Mouse (Mus musculus): ENCODE results near the gene Zfp423.

The Zfp423 gene

GRCm38 (mm10) chr8:87952298-87952697 is 7.1 kb downstream of the Zfp423 start:
- in situ Hi-C loops (cut with MseI, MboI): no loop called here

DNA sequence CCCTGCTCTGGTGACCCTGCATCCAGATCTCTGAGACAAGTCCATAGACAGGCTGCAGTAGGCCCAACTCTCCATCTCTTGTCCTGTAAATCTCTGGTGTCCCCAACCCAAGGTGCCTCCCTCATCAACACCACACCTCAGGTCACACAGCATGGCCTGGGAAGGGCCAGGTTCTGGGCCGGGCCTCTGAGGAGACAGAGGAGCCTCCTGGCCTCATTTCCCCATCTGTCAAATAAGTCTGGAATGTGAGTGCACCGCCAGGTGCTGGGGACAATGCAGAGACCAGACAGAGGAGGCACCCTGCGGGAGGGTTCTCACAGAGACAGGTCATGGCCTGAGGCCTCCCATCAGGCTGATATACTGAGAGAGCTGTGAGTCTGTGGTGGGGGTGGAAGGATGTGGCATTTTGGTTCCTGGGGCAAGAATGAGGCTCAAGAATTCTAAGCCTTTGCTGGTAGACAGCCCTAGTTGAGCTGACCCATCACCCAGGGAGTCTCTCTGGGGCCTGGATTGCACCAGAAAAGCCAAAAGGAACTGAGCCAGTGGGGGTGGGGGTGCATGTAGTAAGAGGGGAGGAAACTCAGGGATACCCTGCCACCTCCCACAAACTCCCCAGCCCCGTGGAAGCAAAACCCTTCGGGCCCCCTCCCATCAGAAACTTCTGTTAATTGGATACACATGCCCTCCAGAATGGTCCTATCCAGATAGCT is 15.0 kb downstream of the Zfp423 start:
- in situ Hi-C loops (cut with MseI, MboI): no loop called here

GRCm38 (mm10) chr8:87943651-87944091 is 15.7 kb downstream of the Zfp423 start:
- in situ Hi-C loops (cut with MseI, MboI): no loop called here

DNA sequence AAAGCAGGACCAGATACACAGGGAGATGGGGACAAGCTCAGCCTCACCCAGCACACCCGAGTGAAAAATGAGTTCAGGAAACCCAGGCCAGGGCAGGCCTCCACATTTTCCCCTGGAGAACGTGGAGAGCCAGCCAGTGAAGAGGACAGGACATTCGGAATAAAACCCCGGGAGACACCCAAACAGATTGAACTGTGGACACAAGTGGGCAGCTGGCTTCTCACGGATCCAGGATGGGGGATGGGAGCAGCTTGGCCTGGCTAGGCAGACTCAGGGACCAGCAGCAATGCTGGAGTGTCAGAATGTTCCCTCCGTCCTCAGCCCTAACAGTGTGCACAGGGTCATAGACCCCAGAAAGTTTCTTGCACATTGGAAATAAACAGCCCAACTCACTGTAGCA is 18.7 kb downstream of the Zfp423 start:
- in situ Hi-C loops (cut with MseI, MboI): no loop called here

- in situ Hi-C loops (cut with MseI, MboI): no loop called here
These were observed 20.0 kb downstream of the Zfp423 start for GRCm38 (mm10) chr8:87939308-87939936.

- in situ Hi-C loops (cut with MseI, MboI): no loop called here
These were observed 20.8 kb downstream of the Zfp423 start for GRCm38 (mm10) chr8:87938351-87939232.

- in situ Hi-C loops (cut with MseI, MboI): no loop called here
These were observed 22.2 kb downstream of the Zfp423 start for GRCm38 (mm10) chr8:87937211-87937610.

- in situ Hi-C loops (cut with MseI, MboI): no loop called here
These were observed 24.2 kb downstream of the Zfp423 start for GRCm38 (mm10) chr8:87935088-87935680.

- in situ Hi-C loops (cut with MseI, MboI): no loop called here
These were observed 25.2 kb downstream of the Zfp423 start for GRCm38 (mm10) chr8:87934175-87934574.

DNA sequence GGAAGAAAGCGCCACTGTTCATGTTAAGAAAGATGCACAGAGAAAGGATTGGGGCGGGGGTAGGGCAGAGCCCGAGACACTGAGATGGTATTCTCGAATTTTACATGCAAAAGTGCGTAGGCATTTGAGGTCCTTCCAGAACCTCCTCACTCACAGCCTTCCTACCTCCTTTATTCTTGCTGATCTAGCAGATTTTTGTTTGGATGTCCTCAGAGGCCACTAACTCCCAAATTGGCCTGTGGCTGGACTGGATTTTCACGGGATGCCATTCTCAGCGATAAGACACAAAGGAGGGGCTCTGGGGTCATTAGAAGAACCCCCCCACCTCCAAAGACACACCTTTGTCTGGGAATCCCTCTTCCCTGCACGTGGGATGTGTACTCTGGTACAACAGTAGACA is 25.6 kb downstream of the Zfp423 start:
- in situ Hi-C loops (cut with MseI, MboI): no loop called here

DNA sequence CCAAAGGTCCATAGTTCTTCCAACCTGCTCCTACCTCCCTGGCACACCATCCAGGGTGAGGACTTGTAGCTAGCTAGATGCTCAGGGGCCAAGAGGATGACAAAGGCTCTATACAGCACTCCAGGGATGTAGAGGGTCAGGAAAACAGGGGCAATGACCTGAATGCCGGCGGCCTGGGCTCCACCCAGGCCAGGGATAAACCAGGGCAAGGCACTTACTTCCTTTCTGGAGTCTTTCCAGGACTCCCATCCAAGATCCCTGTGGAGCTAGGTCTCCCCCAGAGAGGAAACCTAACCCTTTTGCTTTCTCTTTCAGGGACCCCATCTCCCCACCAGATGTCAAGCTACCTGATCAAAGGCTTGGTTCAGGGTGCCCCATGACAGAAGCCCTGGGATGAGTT is 30.5 kb downstream of the Zfp423 start:
- in situ Hi-C loops (cut with MseI, MboI): no loop called here

GRCm38 (mm10) chr8:87927034-87927830 is 32.2 kb downstream of the Zfp423 start:
- in situ Hi-C loops (cut with MseI, MboI): no loop called here

DNA sequence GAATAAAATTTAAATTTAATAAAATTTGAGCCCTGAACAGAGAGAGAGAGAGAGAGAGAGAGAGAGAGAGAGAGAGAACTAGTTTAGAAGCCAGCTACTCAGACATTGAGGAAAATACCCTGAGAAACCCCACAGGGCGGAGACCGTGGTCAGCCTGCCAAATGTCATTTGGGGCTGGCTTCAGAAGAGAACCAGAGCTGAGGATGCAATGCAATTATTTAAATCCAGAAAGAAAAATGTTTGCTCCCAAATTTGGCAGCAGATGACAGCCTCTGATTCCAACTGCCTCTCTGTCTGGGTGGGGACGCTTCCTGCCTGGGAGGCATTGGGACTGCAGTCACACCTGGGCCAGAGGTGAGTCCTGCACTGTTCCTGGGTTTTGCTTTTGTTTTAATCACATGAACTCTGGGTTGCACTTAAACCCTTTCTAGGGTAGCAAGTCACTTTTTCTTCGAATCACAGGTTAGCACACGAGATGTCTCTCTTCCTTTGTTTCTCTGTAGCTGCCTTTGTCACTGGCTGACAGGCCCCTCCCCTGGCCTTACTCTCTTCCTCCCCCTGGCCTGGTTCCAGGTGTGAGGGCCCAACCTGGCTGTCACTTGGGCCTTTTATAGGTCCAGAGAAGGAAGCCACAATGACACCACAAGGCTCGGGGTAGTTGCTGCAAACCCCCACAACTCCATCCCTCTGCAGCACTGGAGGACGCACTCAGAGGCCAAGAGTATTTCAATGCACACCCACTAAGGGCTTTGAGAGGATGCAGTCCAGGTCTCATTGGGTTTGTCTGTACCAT is 33.1 kb downstream of the Zfp423 start:
- in situ Hi-C loops (cut with MseI, MboI): no loop called here

- in situ Hi-C loops (cut with MseI, MboI): no loop called here
These were observed 36.5 kb downstream of the Zfp423 start for GRCm38 (mm10) chr8:87922936-87923335.

DNA sequence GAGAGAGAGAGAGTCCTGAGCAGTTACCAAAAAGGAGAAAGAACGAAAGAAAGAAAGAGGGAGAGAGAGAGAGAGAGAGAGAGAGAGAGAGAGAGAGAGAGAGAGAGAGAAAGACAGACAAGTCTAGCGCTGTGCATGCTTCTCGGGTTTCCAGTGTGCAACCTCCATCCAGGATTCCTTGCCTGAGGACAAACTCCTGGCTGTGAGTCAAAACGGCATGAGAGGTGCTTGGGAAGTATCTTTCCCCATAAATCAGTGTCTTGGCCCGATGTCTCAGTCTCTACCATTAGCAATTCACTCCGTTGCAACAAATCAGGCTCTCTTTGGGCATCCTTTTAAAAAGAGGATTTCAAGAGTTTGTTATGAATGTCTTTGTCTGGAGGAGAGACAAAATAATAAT is 36.9 kb downstream of the Zfp423 start:
- in situ Hi-C loops (cut with MseI, MboI): no loop called here

DNA sequence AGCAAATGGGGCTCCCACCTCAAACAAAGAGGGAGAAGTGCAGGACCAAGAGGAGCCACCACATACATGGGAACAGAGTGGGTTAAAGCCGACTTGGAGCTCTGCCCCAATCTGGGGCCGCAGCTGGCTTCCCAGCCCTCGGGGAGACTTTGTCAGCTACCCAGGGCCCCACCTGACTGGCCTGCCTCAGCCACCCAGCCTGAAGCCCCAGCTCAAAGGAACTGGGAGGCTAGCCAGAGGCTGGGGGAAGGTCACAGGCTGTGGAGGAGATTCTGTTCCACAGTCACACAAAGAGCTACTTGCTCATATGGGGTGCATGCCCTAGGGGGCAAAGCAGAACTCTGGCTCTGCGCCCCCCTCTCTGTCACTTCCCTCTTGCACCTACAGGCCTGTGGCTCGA is 41.4 kb downstream of the Zfp423 start:
- in situ Hi-C loops (cut with MseI, MboI): no loop called here

- in situ Hi-C loops (cut with MseI, MboI): no loop called here
These were observed 43.6 kb downstream of the Zfp423 start for GRCm38 (mm10) chr8:87915763-87916162.

DNA sequence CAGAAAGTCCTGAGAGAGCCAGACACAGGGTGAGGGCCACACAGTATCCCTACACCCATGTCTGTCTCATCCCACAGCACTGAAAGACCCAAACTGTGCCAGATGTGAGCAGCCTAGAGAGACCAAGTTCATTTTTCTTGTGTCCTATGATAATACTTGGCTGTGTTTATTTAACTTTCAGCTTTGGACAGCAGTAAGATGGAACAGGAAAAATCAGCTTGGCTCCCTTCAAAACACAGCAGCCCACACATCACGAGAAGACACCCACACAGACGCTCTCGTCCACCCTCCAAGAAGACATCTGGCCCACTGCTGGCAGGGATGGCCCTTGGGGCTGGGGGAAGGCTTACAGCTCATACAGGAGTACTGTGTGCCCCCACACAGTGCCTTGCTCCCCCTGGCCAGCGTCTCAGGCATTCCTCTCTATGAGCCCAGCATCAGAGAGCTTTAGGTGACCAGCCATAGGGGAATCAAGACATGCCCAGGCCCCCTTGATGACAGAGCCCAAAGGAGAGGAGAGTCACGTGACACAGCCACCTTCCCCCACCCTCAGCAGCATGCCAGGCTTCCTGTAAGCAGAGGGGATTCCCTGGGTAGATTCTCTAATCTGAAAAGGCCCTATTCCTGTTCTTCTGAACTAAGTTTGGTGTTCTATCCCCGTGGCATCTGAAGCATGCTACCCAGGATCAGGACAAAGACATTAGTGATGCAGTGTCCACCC is 45.0 kb downstream of the Zfp423 start:
- in situ Hi-C loops (cut with MseI, MboI): no loop called here

DNA sequence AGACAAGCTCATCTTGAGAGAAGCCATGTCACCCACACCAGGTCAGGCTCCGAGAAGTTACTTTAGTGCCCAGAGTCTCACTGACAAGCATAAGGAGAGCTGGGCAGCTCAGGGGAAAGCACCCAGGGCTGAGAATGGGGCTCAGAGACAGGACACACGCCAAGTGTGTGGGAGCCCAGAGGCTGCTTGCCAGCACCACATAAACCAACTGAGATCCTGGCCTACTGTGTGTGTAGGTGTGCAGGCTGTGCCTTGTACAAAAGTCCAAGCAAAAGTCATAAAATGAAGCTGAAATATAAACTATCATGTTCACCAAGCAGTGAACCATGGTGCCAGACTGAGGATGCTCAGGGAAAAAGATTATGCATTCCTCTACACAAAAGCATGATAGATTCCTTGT is 50.5 kb downstream of the Zfp423 start:
- in situ Hi-C loops (cut with MseI, MboI): no loop called here

- in situ Hi-C loops (cut with MseI, MboI): no loop called here
These were observed 54.0 kb downstream of the Zfp423 start for GRCm38 (mm10) chr8:87905404-87905803.
